Mouse (Mus musculus) urinary bladder, adult 2 months (tissue): Measurements from ENCODE around the gene Vcl. TPM values are rescaled to one million over a fixed set of nuclear protein-coding genes. Genes with fewer than 3 reads are reported as not detected.

ENCODE experiments used
- DNase-seq: peaks from one replicate; pipeline ENCODE4 v3.0.0; 2022; ENCODE audit warnings: low spot score
- polyA plus RNA-seq: library from polyadenylated mRNA; depleted of rRNA; stranded (reverse); fragments of >200 nt; gene quantifications from 2 replicates; pipeline ENCODE4 v1.2.3, GENCODE M21; 2012

Vcl gene
- polyA plus RNA-seq, 1 experiment = 291 TPM

- DNase-seq = no peak
Measured at GRCm38 (mm10) chr14:21013800-21014334, 84.7 kb downstream of the Vcl start.

- DNase-seq = no peak
Measured at GRCm38 (mm10) chr14:21017871-21018270, 88.7 kb downstream of the Vcl start.

- no peak for DNase-seq
Measured at GRCm38 (mm10) chr14:21018977-21019376, 89.8 kb downstream of the Vcl start.

GRCm38 (mm10) chr14:21020435-21020834 lies 91.2 kb downstream of the Vcl start:
- DNase-seq = no peak

GRCm38 (mm10) chr14:21027542-21027941 lies 98.3 kb downstream of the Vcl start:
- no peak for DNase-seq

- no peak for DNase-seq
Measured at GRCm38 (mm10) chr14:21029025-21029659, 99.9 kb downstream of the Vcl start.

- no peak for DNase-seq
Measured at GRCm38 (mm10) chr14:21031783-21032511, 102.7 kb downstream of the Vcl start.

GRCm38 (mm10) chr14:21034271-21034670 lies 105.1 kb downstream of the Vcl start:
- no peak for DNase-seq

GRCm38 (mm10) chr14:21034791-21035190 lies 105.6 kb downstream of the Vcl start:
- DNase-seq = no peak

- DNase-seq = no peak
Measured at GRCm38 (mm10) chr14:21039077-21039476, 109.9 kb downstream of the Vcl start.

- DNase-seq = no peak
Measured at GRCm38 (mm10) chr14:21039623-21040022, 110.4 kb downstream of the Vcl start.

GRCm38 (mm10) chr14:21047840-21048239 lies 118.6 kb downstream of the Vcl start:
- DNase-seq = no peak

- no peak for DNase-seq
Measured at GRCm38 (mm10) chr14:21048879-21049278, 119.7 kb downstream of the Vcl start.

- no peak for DNase-seq
Measured at GRCm38 (mm10) chr14:21050734-21051133, 121.5 kb downstream of the Vcl start.

- DNase-seq = no peak
Measured at GRCm38 (mm10) chr14:21051380-21052111, 122.3 kb downstream of the Vcl start.

- peak; percentile 91 for DNase-seq
Measured at GRCm38 (mm10) chr14:21052112-21052780, 123.0 kb downstream of the Vcl start, which contains the start of the genes Ap3m1 and Adk. Gene Ap3m1, minus strand, starts transcription at chr14:21052508. Gene Adk, plus strand, starts transcription at chr14:21052574.

- DNase-seq = no peak
Measured at GRCm38 (mm10) chr14:21052781-21053130, 123.6 kb downstream of the Vcl start.

- DNase-seq = no peak
Measured at GRCm38 (mm10) chr14:21053151-21053550, 124.0 kb downstream of the Vcl start.

- DNase-seq = no peak
Measured at GRCm38 (mm10) chr14:21053586-21053985, 124.4 kb downstream of the Vcl start.

- no peak for DNase-seq
Measured at GRCm38 (mm10) chr14:21058972-21059371, 129.8 kb downstream of the Vcl start.

GRCm38 (mm10) chr14:21062766-21063513 lies 133.7 kb downstream of the Vcl start:
- DNase-seq = no peak
